Mouse (Mus musculus) retina, adult 2 months (tissue): ENCODE data around the gene Epb41l2.

Source experiments
- DNase-seq: peaks from one replicate; pipeline ENCODE4 v3.0.0-alpha.2; 2012; ENCODE audit warnings: low read depth, low spot score

Gene Epb41l2

DNA sequence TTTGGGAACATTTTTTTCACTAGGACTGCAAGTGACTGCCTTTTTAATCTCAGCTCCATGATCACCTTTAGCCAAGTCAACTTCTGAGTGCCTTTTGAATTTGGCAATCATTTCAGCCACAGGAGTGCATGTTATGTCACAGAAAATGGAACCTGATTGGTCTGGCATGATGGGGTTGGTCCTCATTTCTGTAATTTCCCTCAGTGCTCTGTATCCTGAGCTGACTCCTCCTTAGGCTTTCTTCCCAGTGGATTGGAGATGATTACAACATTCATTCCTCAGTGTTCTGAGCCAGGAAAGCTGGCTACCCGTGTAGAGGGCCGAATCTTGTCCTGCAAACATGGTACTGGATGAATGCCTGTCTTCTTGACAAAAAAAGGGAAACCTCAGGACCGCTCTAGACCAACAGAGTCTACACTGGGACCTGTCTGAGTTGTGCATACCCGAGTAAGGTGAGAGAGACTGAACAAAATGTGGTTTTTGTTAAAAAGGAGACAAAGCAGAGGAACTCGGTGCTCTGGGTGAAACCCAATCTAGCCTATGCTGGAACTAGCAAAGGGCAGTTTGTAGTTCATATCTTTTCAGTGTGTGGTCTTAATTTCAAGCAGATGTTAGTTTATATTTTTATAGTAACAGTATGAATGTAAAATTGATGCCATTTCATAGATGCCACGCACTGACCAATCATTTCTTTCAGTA lies 77.3 kb downstream of the Epb41l2 start:
- DNase-seq: no peak

DNA sequence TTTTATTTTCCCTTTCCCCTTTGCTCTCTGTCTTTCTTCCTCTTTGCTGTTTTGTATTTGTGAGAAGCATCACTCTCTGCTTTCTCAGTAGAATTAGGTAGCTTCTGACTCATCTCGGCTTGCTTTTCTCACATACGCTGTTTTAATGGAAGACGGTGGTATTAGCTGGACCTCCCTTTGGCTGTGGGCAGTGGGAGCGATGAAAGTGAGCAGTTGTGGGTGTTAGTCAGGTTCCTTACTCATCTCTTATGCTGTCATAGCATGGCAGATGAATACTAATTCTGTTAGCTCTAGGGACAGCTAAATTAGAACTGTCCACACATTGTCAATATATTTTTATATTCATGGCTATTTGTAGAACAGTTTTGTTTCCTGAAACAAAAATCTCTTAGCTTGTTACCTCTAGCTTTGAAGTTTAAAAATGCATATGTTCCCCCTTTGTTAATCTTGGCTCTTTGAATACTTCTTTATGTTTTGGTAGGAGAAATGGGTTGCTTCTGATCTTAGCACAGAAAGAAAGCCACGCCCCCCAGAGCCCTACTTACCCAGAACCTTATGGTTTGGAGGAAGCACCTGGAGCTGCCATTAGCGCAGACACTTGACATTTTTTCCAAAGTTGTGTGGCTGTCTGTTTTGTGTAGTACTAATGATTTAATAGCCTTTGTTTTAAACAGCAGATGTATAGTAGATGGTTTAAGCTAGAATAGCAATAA lies 78.1 kb downstream of the Epb41l2 start:
- DNase-seq: no peak

DNA sequence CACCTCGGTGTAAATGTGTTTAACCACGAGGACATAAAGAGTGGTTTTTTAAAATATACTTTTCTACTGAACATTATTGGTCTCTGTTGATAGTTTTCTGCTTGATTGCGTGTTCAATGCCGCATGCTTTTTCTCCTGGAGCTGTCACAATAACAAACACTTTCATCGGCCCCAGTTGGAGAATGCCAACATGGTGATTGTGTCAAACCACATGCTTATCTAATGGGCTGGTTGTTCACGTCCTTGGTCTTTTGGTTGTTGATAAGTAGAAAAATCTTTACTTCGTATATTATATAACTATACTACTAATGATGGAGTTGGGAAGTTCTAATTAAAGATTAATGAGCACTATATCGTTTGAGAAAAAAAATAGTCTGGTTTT lies 78.7 kb downstream of the Epb41l2 start:
- DNase-seq: no peak

GRCm38 (mm10) chr10:25439163-25439562 lies 79.6 kb downstream of the Epb41l2 start:
- DNase-seq: no peak

DNA sequence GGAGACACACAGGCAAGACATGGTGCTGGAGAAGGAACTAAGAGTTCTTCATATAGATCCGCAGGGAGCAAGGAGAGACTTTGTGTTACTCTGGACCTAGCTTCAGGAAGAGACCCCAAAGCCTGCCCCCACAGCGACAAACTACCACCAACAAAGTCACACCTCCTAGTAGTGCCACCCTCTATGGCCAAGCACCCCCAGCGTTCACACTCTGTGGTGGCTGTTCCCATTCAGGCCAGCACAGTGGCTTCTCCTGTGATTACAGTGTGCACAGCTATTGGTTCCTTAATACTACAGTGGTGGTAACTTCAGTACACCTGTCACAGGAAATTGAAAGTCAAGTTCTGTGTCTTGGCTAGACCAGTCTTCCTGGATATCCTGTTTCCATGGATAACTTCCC lies 80.3 kb downstream of the Epb41l2 start:
- DNase-seq: no peak

DNA sequence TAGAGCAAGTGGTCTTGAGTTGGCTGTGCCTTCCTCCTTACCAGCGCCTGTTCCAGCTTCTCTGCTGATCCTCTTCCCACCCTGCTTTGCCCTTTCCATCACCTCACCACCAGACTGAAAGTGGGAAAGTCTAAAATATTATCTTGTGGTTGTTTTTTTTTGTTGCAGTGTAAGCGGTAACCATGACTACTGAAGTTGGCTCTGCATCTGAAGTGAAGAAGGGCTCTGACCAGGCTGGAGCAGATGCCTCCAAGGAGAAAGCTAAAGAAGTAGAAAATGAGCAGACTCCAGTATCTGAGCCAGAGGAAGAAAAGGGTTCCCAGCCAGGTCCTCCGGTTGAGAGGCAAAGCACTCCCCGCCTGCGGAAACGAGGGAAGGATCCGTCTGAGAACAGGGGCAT lies 81.8 kb downstream of the Epb41l2 start:
- DNase-seq: no peak

DNA sequence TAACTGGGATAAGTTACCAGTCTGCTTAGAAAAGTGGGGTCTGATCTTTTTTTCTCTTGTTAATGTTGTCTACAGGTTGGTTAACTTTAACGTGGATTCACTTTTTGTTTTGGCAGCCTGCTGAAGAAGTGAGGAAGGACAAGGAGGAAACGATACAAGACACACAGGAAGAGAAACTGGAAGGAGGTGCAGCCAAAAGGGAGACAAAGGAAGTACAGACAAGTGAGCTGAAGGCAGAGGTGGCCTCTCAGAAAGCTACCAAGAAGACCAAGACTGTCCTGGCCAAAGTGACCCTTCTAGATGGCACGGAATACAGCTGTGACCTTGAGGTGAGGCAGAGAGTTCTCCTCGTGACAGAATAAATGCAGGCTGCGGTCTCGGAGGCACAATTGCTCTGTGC lies 84.0 kb downstream of the Epb41l2 start:
- DNase-seq: no peak

GRCm38 (mm10) chr10:25444198-25444783 lies 84.7 kb downstream of the Epb41l2 start:
- DNase-seq: no peak

DNA sequence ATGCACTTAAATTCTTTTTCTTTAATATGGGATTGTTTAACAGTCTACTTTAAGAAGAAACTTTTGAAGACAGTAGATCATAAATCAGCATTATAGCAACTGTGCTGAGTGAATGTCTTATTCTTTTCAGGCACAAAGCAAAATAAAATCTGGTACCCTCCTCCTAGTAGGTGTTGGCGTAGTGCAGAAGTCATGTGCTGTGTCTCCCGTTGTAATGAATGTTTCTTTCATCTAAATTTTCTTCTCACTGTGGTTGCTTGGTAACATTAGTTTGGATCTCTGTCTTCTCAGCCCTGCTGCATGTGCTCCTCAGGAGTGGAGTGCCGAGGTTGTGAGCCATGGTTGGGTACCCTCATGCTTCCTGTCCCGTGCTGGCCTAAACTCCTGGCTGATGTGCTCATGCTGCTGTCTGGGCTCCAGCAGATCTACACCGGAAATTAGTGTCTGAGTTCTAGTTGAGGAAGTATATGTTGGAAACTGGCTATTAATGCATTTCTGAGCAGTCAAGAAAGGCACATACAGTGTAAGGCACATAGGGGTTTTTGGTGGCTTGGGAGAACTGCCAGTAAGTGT lies 87.4 kb downstream of the Epb41l2 start:
- no peak for DNase-seq

DNA sequence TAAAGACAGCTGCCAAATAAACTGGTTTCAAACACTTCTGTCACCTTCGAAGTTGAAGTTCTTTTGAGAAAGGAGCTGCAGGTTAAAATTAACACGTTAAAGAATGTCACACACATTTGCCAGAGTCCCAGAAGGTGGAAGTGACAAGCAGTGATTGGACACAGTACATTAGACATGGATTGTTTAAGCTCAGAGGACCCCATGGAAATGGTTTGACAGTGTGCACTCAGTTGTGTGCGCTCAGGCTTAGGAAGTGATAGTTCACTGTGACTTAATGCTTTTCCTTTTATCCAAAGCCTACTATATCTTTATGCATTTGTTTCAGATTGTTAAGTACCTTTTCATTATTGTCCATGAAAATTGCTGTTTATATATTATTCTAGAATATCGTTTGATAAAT lies 89.1 kb downstream of the Epb41l2 start:
- DNase-seq: no peak

DNA sequence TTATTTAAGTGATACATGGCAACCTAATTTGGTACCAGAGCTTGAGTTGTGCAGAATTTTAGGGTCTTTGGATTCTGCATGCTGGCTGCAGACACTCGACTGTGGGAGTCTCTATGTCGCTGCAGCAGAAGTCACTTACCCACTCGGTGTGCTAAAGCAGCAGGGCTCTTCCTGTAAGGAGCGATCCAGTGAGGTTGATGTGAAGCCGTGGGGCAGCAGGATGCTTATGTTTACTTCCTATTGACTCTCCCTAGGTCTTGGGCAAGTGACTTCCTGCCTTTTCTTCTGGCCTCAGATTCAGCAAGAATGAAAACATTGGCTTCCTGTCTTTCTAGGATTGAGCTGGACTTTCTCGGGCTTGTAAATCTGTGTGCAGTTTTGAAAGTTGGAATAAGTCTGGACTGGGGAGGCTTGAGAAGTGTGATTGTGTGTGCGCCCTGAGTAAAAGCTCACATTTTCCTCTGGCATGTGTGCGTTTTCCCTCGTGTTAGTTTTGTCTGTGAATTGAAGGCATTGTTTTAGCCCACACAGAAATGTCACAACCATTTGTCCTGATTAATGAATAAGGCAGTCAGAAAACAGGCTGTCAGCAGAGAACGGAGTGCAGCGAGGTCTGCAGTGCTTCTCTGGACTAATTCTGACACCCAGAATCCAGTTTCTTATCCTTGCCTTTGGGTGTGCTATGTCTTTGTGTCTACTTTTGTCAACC lies 89.9 kb downstream of the Epb41l2 start:
- DNase-seq: no peak

DNA sequence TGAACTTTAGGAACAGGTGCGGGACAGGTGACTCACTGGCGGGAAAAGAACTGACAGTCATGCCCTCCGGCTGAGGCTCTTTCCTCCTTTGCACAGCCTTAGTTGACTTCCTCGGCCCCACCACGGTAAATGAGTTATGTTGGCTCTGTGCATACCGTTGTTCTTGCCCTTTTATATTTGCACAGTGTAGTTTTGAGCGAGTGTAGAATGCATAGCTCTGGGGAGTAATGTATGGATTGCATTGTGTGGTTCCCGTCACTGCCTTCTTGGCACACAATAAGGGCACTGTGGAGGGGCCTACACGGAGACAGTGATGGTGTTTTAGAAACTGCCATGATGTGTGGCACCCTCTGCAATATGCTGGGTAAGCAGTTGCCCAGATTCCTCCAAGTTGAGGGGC lies 93.6 kb downstream of the Epb41l2 start:
- DNase-seq: no peak

DNA sequence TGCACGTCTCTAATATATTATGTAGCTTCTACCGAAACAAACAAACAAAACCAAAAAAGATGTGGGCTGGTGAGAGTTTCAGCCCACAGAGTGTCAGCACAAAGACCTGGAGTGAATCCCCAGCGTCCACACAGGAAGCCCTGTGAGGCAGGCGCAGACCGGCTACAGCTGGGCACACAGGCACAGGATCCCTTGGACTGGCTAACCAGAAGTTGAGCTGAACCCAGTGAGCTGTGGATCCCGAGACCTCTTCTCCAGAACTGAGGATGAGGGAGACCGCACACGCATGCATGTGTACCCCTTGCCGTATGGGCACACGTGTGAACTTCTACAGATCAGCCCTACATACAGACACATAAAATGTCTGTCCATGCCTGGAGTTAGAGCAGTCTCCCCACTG lies 94.2 kb downstream of the Epb41l2 start:
- no peak for DNase-seq

- no peak for DNase-seq
These were observed 97.5 kb downstream of the Epb41l2 start for GRCm38 (mm10) chr10:25457118-25457517.

GRCm38 (mm10) chr10:25457996-25458395 lies 98.4 kb downstream of the Epb41l2 start:
- DNase-seq: no peak

- no peak for DNase-seq
These were observed 102.2 kb downstream of the Epb41l2 start for GRCm38 (mm10) chr10:25461832-25462231.

DNA sequence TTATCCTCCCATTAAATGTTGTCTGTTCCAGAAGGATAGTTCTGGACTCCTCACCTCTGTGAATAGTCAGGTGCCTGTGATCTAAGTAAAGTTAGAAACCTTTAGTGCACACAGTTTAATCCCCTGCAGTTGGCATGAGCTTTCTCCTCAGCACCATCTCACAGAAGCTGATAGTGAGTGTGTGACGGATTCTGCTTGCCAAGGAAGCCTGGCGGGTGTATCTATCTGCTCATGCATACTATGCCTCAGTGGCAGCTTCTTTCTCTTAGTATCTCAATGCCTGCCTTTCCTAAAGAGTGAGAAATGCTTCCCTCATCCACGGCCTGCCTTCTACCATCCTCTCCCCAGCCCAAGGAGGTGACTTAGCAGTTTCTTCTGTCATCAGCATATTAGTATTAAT lies 103.1 kb downstream of the Epb41l2 start:
- no peak for DNase-seq

DNA sequence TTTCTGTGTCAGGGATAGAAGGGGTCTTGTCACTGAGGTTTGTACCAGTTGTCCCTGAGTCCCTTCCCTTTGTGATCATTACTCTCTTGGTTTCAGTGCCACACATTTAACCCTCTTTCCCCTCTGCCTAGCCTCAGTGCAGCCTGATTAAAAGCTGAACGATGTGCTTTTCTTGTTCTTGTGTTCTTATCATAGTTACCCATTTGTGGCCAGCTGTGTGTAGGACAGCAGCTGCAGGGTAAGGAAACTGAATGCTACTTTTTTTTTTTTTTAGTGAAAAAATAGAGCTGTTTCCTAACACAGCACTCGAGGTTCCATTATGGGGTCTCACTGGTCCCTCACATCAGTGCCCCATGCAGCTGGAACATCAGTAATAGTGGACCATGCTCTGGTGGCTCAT lies 106.9 kb downstream of the Epb41l2 start:
- no peak for DNase-seq

DNA sequence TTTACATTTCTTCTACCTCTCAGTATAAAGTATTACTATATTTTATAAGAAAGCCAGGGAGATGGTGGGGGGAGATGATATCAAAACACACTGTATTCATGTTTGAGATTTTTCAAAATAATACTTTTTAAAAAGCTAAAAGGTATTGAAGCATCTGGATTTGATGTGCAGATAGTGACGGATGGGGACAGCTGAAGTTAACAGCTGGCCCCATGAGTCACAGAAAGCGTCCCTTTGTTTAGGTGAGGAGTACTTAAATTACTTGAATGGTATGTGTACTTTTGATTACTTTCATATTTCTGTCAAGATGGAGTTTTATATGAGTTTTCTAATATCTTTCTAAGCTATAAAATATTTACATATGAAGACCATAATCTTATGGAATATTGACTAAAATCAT lies 112.3 kb downstream of the Epb41l2 start:
- no peak for DNase-seq

- DNase-seq: no peak
These were observed 120.1 kb downstream of the Epb41l2 start for GRCm38 (mm10) chr10:25479716-25480115.

- no peak for DNase-seq
These were observed 123.2 kb downstream of the Epb41l2 start for GRCm38 (mm10) chr10:25482791-25483190.

DNA sequence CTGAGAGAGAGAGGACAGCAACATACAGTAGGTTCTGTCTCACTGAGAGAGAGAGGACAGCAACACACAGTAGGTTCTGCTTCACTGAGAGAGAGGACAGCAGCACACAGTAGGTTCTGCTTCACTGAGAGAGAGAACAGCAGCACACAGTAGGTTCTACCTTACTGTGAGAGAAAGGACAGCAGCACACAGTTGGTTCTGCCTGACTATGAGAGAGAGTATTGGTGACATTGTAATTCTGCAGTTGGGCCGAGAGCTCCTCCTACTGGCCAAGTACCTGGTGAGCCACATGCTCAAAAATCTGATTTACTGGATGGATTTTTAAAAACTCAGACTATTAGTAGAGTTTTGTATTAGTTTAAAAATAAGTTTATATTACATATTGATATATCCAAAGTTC lies 128.9 kb downstream of the Epb41l2 start:
- DNase-seq: peak; percentile 37
